Mouse (Mus musculus): ENCODE data around the gene Olfr1224-ps1. TPM values are rescaled to one million over a fixed set of nuclear protein-coding genes. Genes with fewer than 3 reads are reported as not detected.
"Not testable (repeated sequence)": the region's sequence is repeated elsewhere in the genome, so short reads cannot be mapped to it uniquely, and the experiment has no call there.

Gene Olfr1224-ps1
- polyA plus RNA-seq (2016; fragmentation: Nextera tagmentation; extraction: Ambion mirVana): not detected in 2 replicates

DNA sequence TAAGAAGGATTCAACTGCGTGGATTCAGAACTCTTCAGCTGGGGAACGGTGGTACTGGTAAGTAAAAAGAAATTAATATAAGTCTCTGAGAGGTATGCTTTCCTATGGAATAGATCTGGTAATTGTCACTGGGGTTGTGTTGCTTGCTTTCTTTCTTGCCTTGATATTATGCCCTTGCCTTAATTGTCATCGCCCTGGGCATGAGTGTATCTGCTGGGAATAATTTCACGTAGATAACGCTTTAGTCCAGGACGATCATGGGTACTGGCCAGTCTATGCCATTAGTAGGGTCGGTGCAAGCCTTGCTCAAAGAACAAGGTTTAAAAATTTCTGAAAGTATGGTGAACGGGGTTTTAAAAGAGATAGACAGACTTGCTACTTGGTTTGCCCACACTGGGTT is at the start of gene Olfr1224-ps1:
Olfr1224-ps1 (minus strand) TSS at position 101 of the 400 bp plus-strand sequence.
- WGBS: 92% methylated on average over 8 of the region's 8 CpGs
- H3K4me3 ChIP-seq; DNase-seq (ENCODE audit: low spot score); H3K4me1 ChIP-seq; H3K36me3 ChIP-seq; H3K27me3 ChIP-seq (ENCODE audit: low read depth, poor library complexity, severe bottlenecking); H3K9me3 ChIP-seq (replicated peaks); H3K27ac ChIP-seq (replicated peaks): not testable (repeated sequence)

DNA sequence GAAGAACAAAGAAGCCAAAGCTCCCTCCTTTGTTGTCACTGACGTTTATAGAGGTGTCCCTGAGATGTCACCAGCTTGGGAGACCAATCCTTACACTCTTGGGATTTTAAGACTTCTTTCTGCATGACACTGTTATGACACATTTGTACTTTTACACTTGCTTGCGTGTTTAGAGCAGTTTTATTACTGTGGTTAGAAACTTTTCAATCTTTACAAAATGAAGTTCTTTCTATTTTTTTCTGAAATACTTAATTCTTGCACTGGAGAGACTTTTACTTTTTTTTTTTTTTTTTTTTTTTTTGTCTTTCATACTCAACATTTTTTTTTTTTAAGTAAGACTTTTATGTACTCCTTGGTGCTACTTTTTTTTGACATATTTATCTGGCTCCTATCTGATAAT is 36.1 kb upstream of the Olfr1224-ps1 start, which contains the start of gene Olfr1226:
Olfr1226 (minus strand) TSS at position 101 of the 400 bp plus-strand sequence.
- Histone ChIP-seq H3K27ac (replicated peaks) (no peak within 1 kb of the TSS), H3K4me1 (no peaks in the 10 kb centered on the region), H3K27me3 (ENCODE audit: low read depth, poor library complexity, severe bottlenecking) (no peaks in the 10 kb centered on the region), H3K4me3 (no peak within 1 kb of the TSS), H3K9me3 (replicated peaks) (no peaks in the 10 kb centered on the region), H3K36me3 (no peaks in the 10 kb centered on the region)
- WGBS: 66% methylated on average over 2 of the region's 2 CpGs
- no peak for DNase-seq (ENCODE audit: low spot score)

DNA sequence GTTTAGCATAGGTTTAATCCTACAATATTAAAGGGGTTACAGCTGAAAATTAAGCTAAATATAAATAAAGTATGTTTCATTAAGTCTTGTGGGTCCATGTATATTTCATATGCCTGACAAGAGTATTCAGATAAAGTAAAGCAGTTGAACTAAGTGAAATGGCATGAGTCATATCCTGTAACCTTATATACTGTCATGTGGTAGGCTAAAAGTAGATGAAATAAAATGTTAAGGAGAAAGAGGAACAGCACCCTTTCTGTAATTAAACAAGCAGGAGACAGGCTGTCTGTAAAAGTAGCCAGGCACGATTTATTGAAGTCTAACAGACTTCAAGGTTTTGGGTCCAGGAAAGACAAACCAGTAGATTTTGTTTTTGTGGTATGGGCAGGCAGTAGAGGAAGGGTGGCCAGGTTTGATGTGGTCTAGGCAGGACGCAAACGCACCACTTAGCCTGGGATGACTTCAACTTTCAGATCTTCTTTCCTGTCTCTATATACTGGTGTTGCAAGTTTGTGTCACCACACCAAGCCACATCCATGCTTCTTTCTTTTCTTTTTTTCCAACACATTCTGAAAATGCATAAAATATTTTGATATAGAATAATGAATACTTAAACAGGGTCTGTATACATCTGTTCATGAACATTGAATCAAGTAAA is 32.6 kb upstream of the Olfr1224-ps1 start:
- Histone ChIP-seq H3K4me1 (no peaks in the 10 kb centered on the region), H3K9me3 (replicated peaks) (no peaks in the 10 kb centered on the region), H3K4me3 (no peak overlapping the region), H3K27ac (replicated peaks) (no peak overlapping the region), H3K36me3 (no peaks in the 10 kb centered on the region), H3K27me3 (ENCODE audit: low read depth, poor library complexity, severe bottlenecking) (no peaks in the 10 kb centered on the region)
- no peak for DNase-seq (ENCODE audit: low spot score)
- 85% methylated on average over 3 of the region's 3 CpGs for WGBS

DNA sequence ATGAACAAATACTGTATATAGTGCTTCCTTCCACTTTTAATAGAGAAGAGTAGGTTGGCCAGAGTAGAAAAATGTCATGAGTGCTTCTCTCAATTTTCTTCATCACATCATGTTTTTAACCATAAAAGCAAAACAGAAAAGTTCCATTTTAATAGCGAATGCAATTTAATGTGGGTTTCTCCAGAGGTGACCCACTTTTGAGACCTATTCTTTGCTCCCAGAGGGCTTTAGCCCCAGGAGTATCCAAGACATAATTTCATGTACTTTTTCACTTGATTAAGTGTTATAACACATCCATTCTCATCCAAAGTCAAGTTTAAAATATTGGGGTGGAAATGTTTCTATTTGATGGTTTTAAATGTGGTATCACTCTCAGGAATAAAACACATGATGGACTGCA is 10.7 kb upstream of the Olfr1224-ps1 start, which contains the start of gene Olfr1225:
Olfr1225 (minus strand) TSS at position 101 of the 400 bp plus-strand sequence.
- no peaks in the 10 kb centered on the region for H3K9me3 ChIP-seq (replicated peaks)
- H3K4me3 ChIP-seq: no peak within 1 kb of the TSS
- DNase-seq (ENCODE audit: low spot score): no peak
- H3K27ac ChIP-seq (replicated peaks): no peak within 1 kb of the TSS
- H3K36me3 ChIP-seq: no peaks in the 10 kb centered on the region
- WGBS: 92% methylated on average over 1 of the region's 1 CpGs
- no peaks in the 10 kb centered on the region for H3K4me1 ChIP-seq
- no peaks in the 10 kb centered on the region for H3K27me3 ChIP-seq (ENCODE audit: low read depth, poor library complexity, severe bottlenecking)

DNA sequence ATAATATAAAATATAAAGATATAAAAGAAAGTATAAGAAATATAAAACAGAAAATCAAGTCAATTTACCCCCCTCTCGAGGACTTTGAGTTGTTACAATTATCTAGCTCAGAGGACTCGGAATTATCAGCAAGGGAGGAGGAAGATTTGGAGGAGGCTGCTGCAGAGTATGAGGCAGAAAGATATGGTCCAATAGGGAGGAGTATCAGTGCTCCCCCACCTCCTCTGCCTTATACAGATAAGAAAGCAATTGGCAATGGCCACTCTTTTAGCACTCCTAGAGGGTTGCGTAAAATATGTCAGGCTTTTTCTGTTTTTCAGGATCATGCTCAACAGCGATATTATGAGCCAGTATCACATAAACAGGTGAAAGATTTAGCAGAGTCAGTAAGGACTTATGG is 820 bp upstream of the Olfr1224-ps1 start:
- H3K9me3 ChIP-seq (replicated peaks): not testable (repeated sequence)

DNA sequence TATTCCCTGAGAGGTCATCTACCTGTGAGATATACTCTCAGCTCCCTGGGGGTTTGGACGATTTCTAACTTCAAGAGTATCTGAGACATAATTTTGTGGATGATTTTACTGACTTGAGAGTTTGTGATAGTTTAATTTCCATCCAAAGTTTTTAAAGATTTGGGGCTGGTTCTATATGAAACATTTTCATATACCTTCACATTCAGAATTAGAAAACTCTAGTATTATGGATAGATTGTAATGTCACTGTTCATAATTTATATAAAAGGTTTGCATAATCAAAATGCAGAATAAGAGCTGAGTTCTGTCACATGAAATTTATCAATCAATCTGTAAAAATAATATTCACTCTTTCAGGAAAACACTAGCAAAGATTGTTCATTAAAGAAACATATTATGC is 12.4 kb downstream of the Olfr1224-ps1 start, which contains the start of gene Olfr1223:
Olfr1223 (minus strand) TSS at position 101 of the 400 bp plus-strand sequence.
- no peak for DNase-seq (ENCODE audit: low spot score)
- no peaks in the 10 kb centered on the region for H3K4me1 ChIP-seq
- H3K27me3 ChIP-seq (ENCODE audit: low read depth, poor library complexity, severe bottlenecking): no peaks in the 10 kb centered on the region
- no peak within 1 kb of the TSS for H3K27ac ChIP-seq (replicated peaks)
- 83% methylated on average over 1 of the region's 1 CpGs for WGBS
- no peaks in the 10 kb centered on the region for H3K36me3 ChIP-seq
- H3K9me3 ChIP-seq (replicated peaks): no peaks in the 10 kb centered on the region
- no peak within 1 kb of the TSS for H3K4me3 ChIP-seq

More for the DNA sequence above, 820 bp upstream of the Olfr1224-ps1 start:
- not testable (repeated sequence) for H3K27me3 ChIP-seq (ENCODE audit: low read depth, poor library complexity, severe bottlenecking); H3K4me3 ChIP-seq; H3K27ac ChIP-seq (replicated peaks); H3K4me1 ChIP-seq; DNase-seq (ENCODE audit: low spot score); H3K36me3 ChIP-seq
- WGBS: 92% methylated on average over 4 of the region's 4 CpGs

DNA sequence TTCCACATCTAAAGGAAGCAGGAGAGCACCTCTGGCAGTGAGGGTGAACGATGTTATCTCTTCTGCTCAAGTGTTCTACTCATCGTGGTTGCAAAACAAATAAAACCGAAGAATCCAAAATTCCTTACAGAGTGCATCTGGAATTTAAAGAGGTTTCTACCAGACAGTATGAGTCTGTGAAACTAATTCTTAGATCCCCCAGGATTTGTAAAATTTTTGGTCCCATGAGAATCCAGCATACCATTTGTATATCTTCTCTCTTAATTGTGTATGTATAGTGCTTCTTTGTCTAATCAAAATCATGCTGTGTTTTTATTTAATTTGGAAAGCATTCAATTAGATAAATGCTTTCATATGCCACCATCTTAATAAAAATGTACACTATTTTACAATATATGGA is 30.9 kb downstream of the Olfr1224-ps1 start, which contains the start of gene Olfr1222:
Olfr1222 (minus strand) TSS at position 101 of the 400 bp plus-strand sequence.
- no peak within 1 kb of the TSS for H3K27ac ChIP-seq (replicated peaks)
- H3K9me3 ChIP-seq (replicated peaks): no peaks in the 10 kb centered on the region
- DNase-seq (ENCODE audit: low spot score): no peak
- no peaks in the 10 kb centered on the region for H3K4me1 ChIP-seq
- no peaks in the 10 kb centered on the region for H3K27me3 ChIP-seq (ENCODE audit: low read depth, poor library complexity, severe bottlenecking)
- no peak within 1 kb of the TSS for H3K4me3 ChIP-seq
- no peaks in the 10 kb centered on the region for H3K36me3 ChIP-seq
- 77% methylated on average over 3 of the region's 3 CpGs for WGBS

DNA sequence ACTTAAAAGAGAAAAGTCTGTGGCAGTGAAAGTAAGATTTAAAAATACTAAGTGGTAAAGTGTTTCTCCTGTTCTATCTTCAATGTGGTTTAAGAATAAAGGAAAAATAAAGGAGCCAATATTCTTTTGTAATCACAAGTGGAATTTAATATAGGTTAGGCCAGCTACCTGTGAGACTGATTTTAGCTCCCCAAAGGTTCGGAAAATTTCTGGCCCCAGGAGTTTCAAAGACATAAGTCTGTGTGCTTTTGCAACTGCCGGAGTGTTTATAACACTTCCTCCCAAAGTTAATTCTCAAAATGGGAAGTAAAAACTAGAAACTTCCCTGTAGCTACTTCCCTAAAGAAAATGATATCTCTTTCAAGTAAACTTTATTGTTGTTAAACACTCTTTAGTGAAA is 46.7 kb downstream of the Olfr1224-ps1 start, which contains the start of gene Olfr1221:
Olfr1221 (minus strand) TSS at position 101 of the 400 bp plus-strand sequence.
- 91% methylated on average over 2 of the region's 2 CpGs for WGBS
- Histone ChIP-seq H3K9me3 (replicated peaks) (no peaks in the 10 kb centered on the region), H3K4me1 (no peaks in the 10 kb centered on the region), H3K36me3 (no peaks in the 10 kb centered on the region), H3K27ac (replicated peaks) (no peak within 1 kb of the TSS), H3K4me3 (no peak within 1 kb of the TSS), H3K27me3 (ENCODE audit: low read depth, poor library complexity, severe bottlenecking) (no peaks in the 10 kb centered on the region)
- DNase-seq (ENCODE audit: low spot score): no peak

DNA sequence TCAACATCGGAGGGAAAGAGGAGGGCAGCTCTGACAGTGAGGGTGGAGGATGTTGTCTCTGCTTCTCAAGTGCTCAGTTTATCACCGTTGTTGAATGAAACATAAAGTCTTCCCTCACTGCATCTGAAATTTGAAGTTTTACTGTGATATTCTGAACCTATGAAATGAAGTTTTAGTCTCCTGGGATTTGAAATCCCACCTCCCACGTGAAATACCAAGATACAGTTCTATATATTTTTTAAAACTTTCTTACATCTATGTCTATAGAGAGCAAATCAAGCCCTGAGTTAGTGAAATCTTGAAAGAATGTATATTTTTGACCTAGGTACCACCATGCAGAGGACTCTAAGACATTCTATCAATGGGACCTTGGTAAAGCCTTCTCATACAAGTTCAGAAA is 57.2 kb downstream of the Olfr1224-ps1 start, which contains the start of gene Olfr1220:
Olfr1220 (minus strand) TSS at position 101 of the 400 bp plus-strand sequence.
- Histone ChIP-seq H3K27ac (replicated peaks) (no peak within 1 kb of the TSS), H3K4me1 (no peaks in the 10 kb centered on the region), H3K27me3 (ENCODE audit: low read depth, poor library complexity, severe bottlenecking) (no peaks in the 10 kb centered on the region), H3K9me3 (replicated peaks) (no peaks in the 10 kb centered on the region), H3K36me3 (no peaks in the 10 kb centered on the region), H3K4me3 (no peak within 1 kb of the TSS)
- 84% methylated on average over 3 of the region's 3 CpGs for WGBS
- DNase-seq (ENCODE audit: low spot score): no peak

DNA sequence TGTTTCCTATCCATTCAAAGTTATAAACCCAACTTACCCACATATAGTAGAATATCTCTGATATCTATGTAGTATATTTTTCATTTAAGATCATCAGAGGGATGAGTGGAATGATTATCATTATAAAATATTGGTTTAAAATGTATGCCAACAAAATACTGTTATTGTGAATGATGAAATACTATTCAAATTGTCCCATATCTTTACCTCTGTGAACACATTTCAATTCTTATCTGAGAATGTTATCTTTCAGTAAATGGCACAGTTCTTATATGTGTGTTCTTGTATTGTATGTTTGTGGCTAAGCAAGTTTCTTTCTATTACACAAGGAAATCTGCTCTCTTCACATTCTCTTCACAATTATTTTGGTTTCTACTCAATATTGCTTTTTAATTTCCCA is 58.2 kb downstream of the Olfr1224-ps1 start:
- H3K4me3 ChIP-seq: no peak overlapping the region
- no peaks in the 10 kb centered on the region for H3K36me3 ChIP-seq
- no peaks in the 10 kb centered on the region for H3K4me1 ChIP-seq
- no peak overlapping the region for H3K27ac ChIP-seq (replicated peaks)
- H3K27me3 ChIP-seq (ENCODE audit: low read depth, poor library complexity, severe bottlenecking): no peaks in the 10 kb centered on the region
- H3K9me3 ChIP-seq (replicated peaks): no peaks in the 10 kb centered on the region
- DNase-seq (ENCODE audit: low spot score): no peak

Other genes with a start within 250 kb of the Olfr1224-ps1 start
- not detected in 2 replicates for gene Olfr1209, start 248.9 kb downstream of the Olfr1224-ps1 start, polyA plus RNA-seq (2016; fragmentation: Nextera tagmentation; extraction: Ambion mirVana)
- not detected in 2 replicates for gene Olfr1211, start 226.0 kb downstream of the Olfr1224-ps1 start, polyA plus RNA-seq (2016; fragmentation: Nextera tagmentation; extraction: Ambion mirVana)
- gene Olfr1212, start 210.1 kb downstream of the Olfr1224-ps1 start, polyA plus RNA-seq (2016; fragmentation: Nextera tagmentation; extraction: Ambion mirVana): not detected in 2 replicates
- not detected in 2 replicates for gene Gm13762, start 183.8 kb downstream of the Olfr1224-ps1 start, polyA plus RNA-seq (2016; fragmentation: Nextera tagmentation; extraction: Ambion mirVana)
- gene Olfr1214, start 171.4 kb downstream of the Olfr1224-ps1 start, polyA plus RNA-seq (2016; fragmentation: Nextera tagmentation; extraction: Ambion mirVana): not detected in 2 replicates
- gene Olfr1215, start 157.1 kb downstream of the Olfr1224-ps1 start, polyA plus RNA-seq (2016; fragmentation: Nextera tagmentation; extraction: Ambion mirVana): not detected in 2 replicates
- gene Olfr1216, start 145.8 kb downstream of the Olfr1224-ps1 start, polyA plus RNA-seq (2016; fragmentation: Nextera tagmentation; extraction: Ambion mirVana): not detected in 2 replicates
- gene Olfr1217, start 132.0 kb downstream of the Olfr1224-ps1 start, polyA plus RNA-seq (2016; fragmentation: Nextera tagmentation; extraction: Ambion mirVana): not detected in 2 replicates
- gene Olfr1218, start 102.9 kb downstream of the Olfr1224-ps1 start, polyA plus RNA-seq (2016; fragmentation: Nextera tagmentation; extraction: Ambion mirVana): not detected in 2 replicates
- not detected in 2 replicates for gene Olfr1219, start 80.6 kb downstream of the Olfr1224-ps1 start, polyA plus RNA-seq (2016; fragmentation: Nextera tagmentation; extraction: Ambion mirVana)
- not detected in 2 replicates for gene Olfr1220, start 57.3 kb downstream of the Olfr1224-ps1 start, polyA plus RNA-seq (2016; fragmentation: Nextera tagmentation; extraction: Ambion mirVana)
- gene Olfr1221, start 46.8 kb downstream of the Olfr1224-ps1 start, polyA plus RNA-seq (2016; fragmentation: Nextera tagmentation; extraction: Ambion mirVana): not detected in 2 replicates
- gene Olfr1222, start 31.0 kb downstream of the Olfr1224-ps1 start, polyA plus RNA-seq (2016; fragmentation: Nextera tagmentation; extraction: Ambion mirVana): not detected in 2 replicates
- gene Olfr1223, start 12.5 kb downstream of the Olfr1224-ps1 start, polyA plus RNA-seq (2016; fragmentation: Nextera tagmentation; extraction: Ambion mirVana): not detected in 2 replicates
- not detected in 2 replicates for gene Olfr1225, start 10.6 kb upstream of the Olfr1224-ps1 start, polyA plus RNA-seq (2016; fragmentation: Nextera tagmentation; extraction: Ambion mirVana)
- gene Olfr1226, start 36.0 kb upstream of the Olfr1224-ps1 start, polyA plus RNA-seq (2016; fragmentation: Nextera tagmentation; extraction: Ambion mirVana): not detected in 2 replicates
- not detected in 2 replicates for gene Olfr1228, start 90.0 kb upstream of the Olfr1224-ps1 start, polyA plus RNA-seq (2016; fragmentation: Nextera tagmentation; extraction: Ambion mirVana)
- gene Olfr1229, start 123.9 kb upstream of the Olfr1224-ps1 start, polyA plus RNA-seq (2016; fragmentation: Nextera tagmentation; extraction: Ambion mirVana): not detected in 2 replicates
- not detected in 2 replicates for gene Olfr1230, start 133.2 kb upstream of the Olfr1224-ps1 start, polyA plus RNA-seq (2016; fragmentation: Nextera tagmentation; extraction: Ambion mirVana)
- gene Olfr1231, start 143.0 kb upstream of the Olfr1224-ps1 start, polyA plus RNA-seq (2016; fragmentation: Nextera tagmentation; extraction: Ambion mirVana): not detected in 2 replicates
- not detected in 2 replicates for gene Olfr1232, start 165.6 kb upstream of the Olfr1224-ps1 start, polyA plus RNA-seq (2016; fragmentation: Nextera tagmentation; extraction: Ambion mirVana)
- gene Olfr1233, start 178.3 kb upstream of the Olfr1224-ps1 start, polyA plus RNA-seq (2016; fragmentation: Nextera tagmentation; extraction: Ambion mirVana): not detected in 2 replicates
- not detected in 2 replicates for gene Olfr1234, start 200.8 kb upstream of the Olfr1224-ps1 start, polyA plus RNA-seq (2016; fragmentation: Nextera tagmentation; extraction: Ambion mirVana)
- gene Olfr1238, start 245.6 kb upstream of the Olfr1224-ps1 start, polyA plus RNA-seq (2016; fragmentation: Nextera tagmentation; extraction: Ambion mirVana): not detected in 2 replicates

Data from midbrain, embryonic 10.5 days (tissue).